Mouse (Mus musculus) liver, adult 10 weeks (tissue): ENCODE results near the gene Hormad2. TPM values are rescaled to one million over a fixed set of nuclear protein-coding genes. Genes with fewer than 3 reads are reported as not detected.

Experiments
- polyA plus RNA-seq: library from polyadenylated mRNA; stranded (reverse); fragments of 350-450 nt; fragmentation: Illumina TruSeq; extraction: RNeasy Lipid Tissue Mini Kit (QIAGEN cat#74804); gene quantifications from one replicate; pipeline ENCODE4 v1.2.3, GENCODE M21; 2014; ENCODE audit warnings: low read depth, low replicate concordance

The Hormad2 gene
- polyA plus RNA-seq: 0.21 TPM

DNA sequence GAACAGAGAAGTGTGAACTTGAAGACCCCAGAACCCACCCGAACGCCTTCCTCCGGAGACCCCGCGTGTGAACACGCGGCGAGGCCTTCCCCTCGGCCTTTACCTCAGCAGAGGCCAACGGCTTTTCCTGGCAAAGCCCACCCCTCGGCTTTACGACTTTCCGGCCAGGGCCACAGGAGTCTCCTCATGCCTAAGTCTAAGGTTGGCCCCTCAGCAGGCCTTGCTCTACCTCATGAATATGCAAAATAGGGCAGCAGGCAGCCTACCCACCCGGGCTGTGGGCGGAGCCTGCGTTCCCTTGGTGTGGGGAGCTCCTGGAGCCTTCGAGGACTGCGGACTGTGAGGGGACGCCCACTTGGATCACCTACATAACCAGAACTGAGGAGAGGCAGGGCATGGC, at the start of gene Hormad2:
Gene Hormad2 (minus strand): TSS at position 128 of the 400 bp plus-strand sequence.

Other genes starting within 250 kb of the Hormad2 start
- gene Castor1, start 222.9 kb downstream of the Hormad2 start, polyA plus RNA-seq: not detected
- gene Osm, start 204.7 kb downstream of the Hormad2 start, polyA plus RNA-seq: not detected
- gene Lif, start 183.5 kb downstream of the Hormad2 start, polyA plus RNA-seq: not detected
- gene Mtmr3, start 153.8 kb upstream of the Hormad2 start, polyA plus RNA-seq: 7.6 TPM
- not detected for gene Gm11032, start 179.0 kb upstream of the Hormad2 start, polyA plus RNA-seq
- 6.0 TPM for gene Ascc2, start 196.6 kb upstream of the Hormad2 start, polyA plus RNA-seq